Comparison of ENCODE assay signal across 15 mouse cellular contexts in the genomic region with DNA sequence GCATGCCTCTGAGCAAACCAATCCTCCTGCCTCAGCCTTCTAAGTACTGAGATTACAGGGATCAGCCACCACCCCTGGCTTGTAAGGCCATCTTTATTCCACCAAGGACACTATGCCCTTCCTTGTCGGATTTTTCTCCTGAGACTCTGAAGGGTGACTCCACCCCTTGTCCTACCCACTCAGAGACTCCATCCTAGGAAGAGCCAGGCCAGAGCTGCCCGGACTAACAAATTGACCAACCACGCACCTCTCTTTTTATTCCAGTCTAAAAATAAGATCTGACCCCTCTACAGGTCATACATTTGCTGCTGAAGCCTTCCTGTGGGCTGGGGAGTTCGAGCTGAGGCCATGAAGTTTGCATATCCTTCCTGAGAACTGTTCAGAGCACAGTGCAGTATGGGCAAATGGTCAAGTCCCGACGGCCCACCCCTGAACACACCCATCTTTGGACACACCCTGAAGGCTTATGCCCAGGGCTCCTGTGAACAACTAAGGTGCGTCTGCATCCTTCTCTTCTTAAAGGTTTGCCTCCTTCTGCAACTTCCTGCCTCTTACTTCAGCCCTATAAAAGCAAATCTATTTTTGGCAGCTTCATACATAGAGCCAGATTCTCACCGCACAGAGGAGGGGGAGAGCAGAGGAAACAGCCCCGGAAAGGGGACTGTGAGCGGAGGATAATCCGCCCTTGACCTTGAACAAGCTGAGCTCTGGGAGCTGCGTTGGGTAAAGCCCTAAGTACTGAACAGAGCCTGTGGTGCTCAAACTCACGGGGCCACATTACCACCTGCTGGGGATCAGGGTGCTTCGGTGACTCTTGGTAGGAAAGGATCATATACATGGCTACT. TPM values are rescaled to one million over a fixed set of nuclear protein-coding genes. Genes with fewer than 3 reads are reported as not detected.
DNase-seq lines count a peak whose midpoint lies in the region; ATAC-seq lines count a peak whose summit lies in the region.
"Had no signal": no experiment of that assay in that cellular context is flagged by ENCODE, and none has a peak within 500 bp of the region (broad histone marks: within the 10 kb centered on the region; RNA-seq: fewer than 3 reads in every experiment).

No protein-coding gene starts in this region.

- H3K9ac ChIP-seq in forebrain, embryonic 16.5 days (replicated peaks; ENCODE audit: low read depth, low read length), result no peak overlapping the region
- H3K9ac ChIP-seq: embryonic facial prominence, embryonic 13.5 days; forebrain, postnatal 0 days; liver, embryonic 15.5 days; neural tube, embryonic 13.5 days had no signal

- H3K36me3 ChIP-seq in forebrain, embryonic 16.5 days (ENCODE audit: control insufficient read depth, insufficient read depth), result 0 out of 2 replicates have a peak, but pooled peaks cover 2% of the 10 kb centered on the region
- H3K36me3 ChIP-seq: embryonic facial prominence, embryonic 13.5 days; liver, embryonic 15.5 days had no signal

- peaks cover 29% of the 10 kb centered on the region for H3K4me1 ChIP-seq in brown adipose tissue, adult 24 weeks (ENCODE audit: control insufficient read depth, insufficient read depth, insufficient read length, low read length)
- H3K4me1 ChIP-seq in forebrain, embryonic 16.5 days (replicated peaks; ENCODE audit: control insufficient read depth, insufficient read depth, low read length), result peaks cover 2% of the 10 kb centered on the region
- H3K4me1 ChIP-seq: embryonic facial prominence, embryonic 13.5 days; liver, embryonic 15.5 days; megakaryocyte, embryonic 14.5 days had no signal

- H3K4me3 ChIP-seq in brown adipose tissue, adult 24 weeks (ENCODE audit: insufficient read depth, low read depth, low read length), result no peak overlapping the region
- no peak overlapping the region for H3K4me3 ChIP-seq in forebrain, embryonic 16.5 days (replicated peaks; ENCODE audit: low read length)
- H3K4me3 ChIP-seq: embryonic facial prominence, embryonic 13.5 days; liver, embryonic 15.5 days; megakaryocyte, embryonic 14.5 days; neural tube, embryonic 13.5 days had no signal

- WGBS in forebrain, embryonic 16.5 days, result 84% methylated on average over 14 of the region's 14 CpGs

- no peak for ATAC-seq in forebrain, embryonic 16.5 days
- ATAC-seq: forebrain, postnatal 0 days had no signal

- H3K27me3 ChIP-seq in forebrain, embryonic 16.5 days (replicated peaks; ENCODE audit: control insufficient read depth, insufficient read depth, low read length), result no peaks in the 10 kb centered on the region
- H3K27me3 ChIP-seq: embryonic facial prominence, embryonic 13.5 days; liver, embryonic 15.5 days; megakaryocyte, embryonic 14.5 days; neural tube, embryonic 13.5 days had no signal

- H3K27ac ChIP-seq in brown adipose tissue, adult 24 weeks (replicated peaks; ENCODE audit: low read depth, low read length), result peak overlapping the region; percentile 86
- no peak overlapping the region for H3K27ac ChIP-seq in forebrain, embryonic 16.5 days (ENCODE audit: low read length)
- H3K27ac ChIP-seq: embryonic facial prominence, embryonic 13.5 days; liver, embryonic 15.5 days; neural tube, embryonic 13.5 days had no signal

- H3K9me3 ChIP-seq in forebrain, embryonic 16.5 days (ENCODE audit: control insufficient read depth, low read length), result no peaks in the 10 kb centered on the region
- H3K9me3 ChIP-seq: embryonic facial prominence, embryonic 13.5 days; liver, embryonic 15.5 days; megakaryocyte, embryonic 14.5 days; neural tube, embryonic 13.5 days had no signal

- H3K4me2 ChIP-seq in forebrain, embryonic 16.5 days (ENCODE audit: low read length), result no peak overlapping the region
- H3K4me2 ChIP-seq: embryonic facial prominence, embryonic 13.5 days; liver, embryonic 15.5 days; neural tube, embryonic 13.5 days had no signal

- peak; percentile 27 for DNase-seq in kidney, adult 9 months
- DNase-seq in kidney, postnatal 14 days, result no peak
- peak; percentile 26 for DNase-seq in CD4-positive, CD25-positive, alpha-beta regulatory T cell, adult 2 months (ENCODE audit: low read depth, low spot score)
- peak; percentile 3 for DNase-seq in induced T-regulatory cell, adult 2 months (ENCODE audit: low read depth)
- no peak for DNase-seq in ovary, postnatal 14 days (ENCODE audit: low spot score)
- no peak for DNase-seq in lung, postnatal 10 days
- DNase-seq: cerebellum, adult 8-10 months; forebrain, postnatal 0 days had no signal

RNA-seq across cellular contexts. Expression of a gene that starts 24.5 kb away (rescaled TPM):
- polyA plus RNA-seq in brown adipose tissue, adult 24 weeks (2012; ENCODE audit: insufficient read depth, insufficient read length, missing spikeins), result not detected in 2 replicates
- polyA plus RNA-seq in forebrain, embryonic 16.5 days (2015; fragmentation: Nextera tagmentation; extraction: Ambion mirVana), result not detected in 2 replicates
- polyA plus RNA-seq: embryonic facial prominence, embryonic 13.5 days; forebrain, postnatal 0 days; liver, embryonic 15.5 days; neural tube, embryonic 13.5 days; stomach, embryonic 14.5 days had no signal

RNA-seq across cellular contexts. Expression of a gene that starts 59.3 kb away (rescaled TPM):
- polyA plus RNA-seq in brown adipose tissue, adult 24 weeks (2012; ENCODE audit: insufficient read depth, insufficient read length, missing spikeins), result not detected in 2 replicates
- polyA plus RNA-seq in forebrain, embryonic 16.5 days (2015; fragmentation: Nextera tagmentation; extraction: Ambion mirVana), result 0.36 and 0.57 TPM in 2 replicates
- polyA plus RNA-seq: embryonic facial prominence, embryonic 13.5 days; forebrain, postnatal 0 days had no signal

Comparison
In these comparisons a context has a peak if more than half of its experiments do, and no peak if none do; other contexts are left out.
1. DNase-seq: peak in kidney, adult 9 months (single experiment), CD4-positive, CD25-positive, alpha-beta regulatory T cell, adult 2 months (single experiment) and induced T-regulatory cell, adult 2 months (single experiment); none in kidney, postnatal 14 days (single experiment), ovary, postnatal 14 days (single experiment) and lung, postnatal 10 days (single experiment).